Mouse (Mus musculus): ENCODE measurements at regions not wholly inside any gene's neighbourhood (a gene's known extent, or its start where the extent isn't known, plus 50 kb on each side); places are given as distances from the start of the nearest gene placed in this dataset.
"Not testable (repeated sequence)": the region's sequence is repeated elsewhere in the genome, so short reads cannot be mapped to it uniquely, and the experiment has no call there.

GRCm38 (mm10) chr4:53254483-53254882 is 94.8 kb upstream of the Abca1 start:
- intact Hi-C loops (cut with DNase I): no loop called here
- H3K27ac ChIP-seq: no peak overlapping the region
- H3K9ac ChIP-seq (ENCODE audit: low read depth, low read length): no peak overlapping the region
- WGBS: 93% methylated on average over 6 of the region's 6 CpGs
- no peak for DNase-seq
- no peaks in the 10 kb centered on the region for H3K79me2 ChIP-seq (replicated peaks; ENCODE audit: control insufficient read depth, insufficient read depth, low read length)
- no peaks in the 10 kb centered on the region for H3K27me3 ChIP-seq (ENCODE audit: control insufficient read depth, insufficient read depth, low read length)
- H3K4me3 ChIP-seq: no peak overlapping the region
- TF ChIP-seq EP300 (IDR thresholded peaks at IDR 0.05; ENCODE audit: insufficient read depth, low read depth, low read length): no peak
- TF ChIP-seq CTCF (IDR thresholded peaks at IDR 0.05): no peak
- no peak for TF ChIP-seq POLR2A (IDR thresholded peaks at IDR 0.05; ENCODE audit: insufficient read depth, low read depth, low read length)
- H3K36me3 ChIP-seq (ENCODE audit: control insufficient read depth, insufficient read depth, low read length): no peaks in the 10 kb centered on the region
- no peaks in the 10 kb centered on the region for H3K4me1 ChIP-seq (ENCODE audit: control insufficient read depth, insufficient read depth, low read length)

GRCm38 (mm10) chr4:53253680-53254079 is 94.0 kb upstream of the Abca1 start:
- no peaks in the 10 kb centered on the region for H3K4me1 ChIP-seq (ENCODE audit: control insufficient read depth, insufficient read depth, low read length)
- no peak overlapping the region for H3K27ac ChIP-seq
- no peaks in the 10 kb centered on the region for H3K79me2 ChIP-seq (replicated peaks; ENCODE audit: control insufficient read depth, insufficient read depth, low read length)
- H3K9ac ChIP-seq (ENCODE audit: low read depth, low read length): no peak overlapping the region
- 64% methylated on average over 4 of the region's 4 CpGs for WGBS
- H3K4me3 ChIP-seq: no peak overlapping the region
- no peaks in the 10 kb centered on the region for H3K36me3 ChIP-seq (ENCODE audit: control insufficient read depth, insufficient read depth, low read length)
- TF ChIP-seq POLR2A (IDR thresholded peaks at IDR 0.05; ENCODE audit: insufficient read depth, low read depth, low read length) (no peak), EP300 (IDR thresholded peaks at IDR 0.05; ENCODE audit: insufficient read depth, low read depth, low read length) (no peak), CTCF (IDR thresholded peaks at IDR 0.05) (no peak)
- no peaks in the 10 kb centered on the region for H3K27me3 ChIP-seq (ENCODE audit: control insufficient read depth, insufficient read depth, low read length)
- no peak for DNase-seq
- intact Hi-C loops (cut with DNase I): no loop called here

GRCm38 (mm10) chr4:53250325-53250724 is 90.6 kb upstream of the Abca1 start:
- no peaks in the 10 kb centered on the region for H3K36me3 ChIP-seq (ENCODE audit: control insufficient read depth, insufficient read depth, low read length)
- WGBS: 84% methylated on average over 3 of the region's 3 CpGs
- H3K4me3 ChIP-seq: no peak overlapping the region
- H3K9ac ChIP-seq (ENCODE audit: low read depth, low read length): no peak overlapping the region
- H3K4me1 ChIP-seq (ENCODE audit: control insufficient read depth, insufficient read depth, low read length): 0 out of 2 replicates have a peak, but pooled peaks cover 1% of the 10 kb centered on the region
- H3K27me3 ChIP-seq (ENCODE audit: control insufficient read depth, insufficient read depth, low read length): no peaks in the 10 kb centered on the region
- H3K79me2 ChIP-seq (replicated peaks; ENCODE audit: control insufficient read depth, insufficient read depth, low read length): no peaks in the 10 kb centered on the region
- no peak overlapping the region for H3K27ac ChIP-seq
- TF ChIP-seq POLR2A (IDR thresholded peaks at IDR 0.05; ENCODE audit: insufficient read depth, low read depth, low read length): no peak
- no peak for TF ChIP-seq EP300 (IDR thresholded peaks at IDR 0.05; ENCODE audit: insufficient read depth, low read depth, low read length)
- TF ChIP-seq CTCF (IDR thresholded peaks at IDR 0.05): no peak
- no peak for DNase-seq
- intact Hi-C loops (cut with DNase I): no loop called here

GRCm38 (mm10) chr4:53246083-53246747 is 86.5 kb upstream of the Abca1 start:
- no peak overlapping the region for H3K27ac ChIP-seq
- H3K36me3 ChIP-seq (ENCODE audit: control insufficient read depth, insufficient read depth, low read length): no peaks in the 10 kb centered on the region
- H3K27me3 ChIP-seq (ENCODE audit: control insufficient read depth, insufficient read depth, low read length): no peaks in the 10 kb centered on the region
- no peak overlapping the region for H3K4me3 ChIP-seq
- DNase-seq: no peak
- no peaks in the 10 kb centered on the region for H3K79me2 ChIP-seq (replicated peaks; ENCODE audit: control insufficient read depth, insufficient read depth, low read length)
- no peak overlapping the region for H3K9ac ChIP-seq (ENCODE audit: low read depth, low read length)
- intact Hi-C loops (cut with DNase I): no loop called here
- 78% methylated on average over 15 of the region's 15 CpGs for WGBS
- TF ChIP-seq CTCF (IDR thresholded peaks at IDR 0.05) (no peak), EP300 (IDR thresholded peaks at IDR 0.05; ENCODE audit: insufficient read depth, low read depth, low read length) (no peak), POLR2A (IDR thresholded peaks at IDR 0.05; ENCODE audit: insufficient read depth, low read depth, low read length) (no peak)
- 0 out of 2 replicates have a peak, but pooled peaks cover 1% of the 10 kb centered on the region for H3K4me1 ChIP-seq (ENCODE audit: control insufficient read depth, insufficient read depth, low read length)

- no peak overlapping the region for H3K4me3 ChIP-seq
- TF ChIP-seq CTCF (IDR thresholded peaks at IDR 0.05) (no peak), EP300 (IDR thresholded peaks at IDR 0.05; ENCODE audit: insufficient read depth, low read depth, low read length) (no peak), POLR2A (IDR thresholded peaks at IDR 0.05; ENCODE audit: insufficient read depth, low read depth, low read length) (no peak)
- H3K27ac ChIP-seq: no peak overlapping the region
- WGBS: 72% methylated on average over 4 of the region's 4 CpGs
- 0 out of 2 replicates have a peak, but pooled peaks cover 1% of the 10 kb centered on the region for H3K4me1 ChIP-seq (ENCODE audit: control insufficient read depth, insufficient read depth, low read length)
- intact Hi-C loops (cut with DNase I): no loop called here
- H3K36me3 ChIP-seq (ENCODE audit: control insufficient read depth, insufficient read depth, low read length): no peaks in the 10 kb centered on the region
- H3K27me3 ChIP-seq (ENCODE audit: control insufficient read depth, insufficient read depth, low read length): no peaks in the 10 kb centered on the region
- DNase-seq: no peak
- H3K9ac ChIP-seq (ENCODE audit: low read depth, low read length): no peak overlapping the region
- H3K79me2 ChIP-seq (replicated peaks; ENCODE audit: control insufficient read depth, insufficient read depth, low read length): no peaks in the 10 kb centered on the region
These were observed 85.9 kb upstream of the Abca1 start for GRCm38 (mm10) chr4:53245553-53245952.

- H3K4me3 ChIP-seq; intact Hi-C loops (cut with DNase I); H3K79me2 ChIP-seq (replicated peaks; ENCODE audit: control insufficient read depth, insufficient read depth, low read length); DNase-seq; H3K27me3 ChIP-seq (ENCODE audit: control insufficient read depth, insufficient read depth, low read length); H3K4me1 ChIP-seq (ENCODE audit: control insufficient read depth, insufficient read depth, low read length); H3K9ac ChIP-seq (ENCODE audit: low read depth, low read length); H3K36me3 ChIP-seq (ENCODE audit: control insufficient read depth, insufficient read depth, low read length); H3K27ac ChIP-seq: not testable (repeated sequence)
- WGBS: 97% methylated on average over 8 of the region's 8 CpGs
These were observed 83.8 kb upstream of the Abca1 start for GRCm38 (mm10) chr4:53243473-53243872.

All from heart, adult 2 months (tissue).